Mouse (Mus musculus): ENCODE data around the gene Rreb1.
A peak's percentile ranks its signal among the peaks of the same experiment; 100 is the strongest.

Gene Rreb1

GRCm38 (mm10) chr13:37778147-37778593, at the start of gene Rreb1:
Gene Rreb1 (plus strand): TSS chr13:37778400.
- no peak for DNase-seq (ENCODE audit: low read depth)

- DNase-seq (ENCODE audit: low read depth) = no peak
Observed at GRCm38 (mm10) chr13:37728551-37728950, 49.6 kb upstream of the Rreb1 start.

- no peak for DNase-seq (ENCODE audit: low read depth)
Observed at GRCm38 (mm10) chr13:37731914-37732693, 46.1 kb upstream of the Rreb1 start.

- no peak for DNase-seq (ENCODE audit: low read depth)
Observed at GRCm38 (mm10) chr13:37734501-37734900, 43.7 kb upstream of the Rreb1 start.

- no peak for DNase-seq (ENCODE audit: low read depth)
Observed at GRCm38 (mm10) chr13:37740111-37740510, 38.1 kb upstream of the Rreb1 start.

- no peak for DNase-seq (ENCODE audit: low read depth)
Observed at GRCm38 (mm10) chr13:37740752-37741151, 37.4 kb upstream of the Rreb1 start.

- DNase-seq (ENCODE audit: low read depth) = no peak
Observed at GRCm38 (mm10) chr13:37742248-37742647, 36.0 kb upstream of the Rreb1 start.

GRCm38 (mm10) chr13:37747504-37747903, 30.7 kb upstream of the Rreb1 start:
- no peak for DNase-seq (ENCODE audit: low read depth)

- no peak for DNase-seq (ENCODE audit: low read depth)
Observed at GRCm38 (mm10) chr13:37749485-37749884, 28.7 kb upstream of the Rreb1 start.

GRCm38 (mm10) chr13:37751154-37751950, 26.8 kb upstream of the Rreb1 start:
- peak; percentile 36 for DNase-seq (ENCODE audit: low read depth)

- DNase-seq (ENCODE audit: low read depth) = no peak
Observed at GRCm38 (mm10) chr13:37759341-37760012, 18.7 kb upstream of the Rreb1 start.

- DNase-seq (ENCODE audit: low read depth) = no peak
Observed at GRCm38 (mm10) chr13:37760013-37760342, 18.2 kb upstream of the Rreb1 start.

- no peak for DNase-seq (ENCODE audit: low read depth)
Observed at GRCm38 (mm10) chr13:37760373-37760772, 17.8 kb upstream of the Rreb1 start.

- no peak for DNase-seq (ENCODE audit: low read depth)
Observed at GRCm38 (mm10) chr13:37760957-37761941, 17.0 kb upstream of the Rreb1 start.

GRCm38 (mm10) chr13:37763800-37764407, 14.3 kb upstream of the Rreb1 start:
- no peak for DNase-seq (ENCODE audit: low read depth)

- no peak for DNase-seq (ENCODE audit: low read depth)
Observed at GRCm38 (mm10) chr13:37769777-37770176, 8.4 kb upstream of the Rreb1 start.

- no peak for DNase-seq (ENCODE audit: low read depth)
Observed at GRCm38 (mm10) chr13:37773476-37773875, 4.7 kb upstream of the Rreb1 start.

- no peak for DNase-seq (ENCODE audit: low read depth)
Observed at GRCm38 (mm10) chr13:37776675-37777074, 1.5 kb upstream of the Rreb1 start.

- no peak for DNase-seq (ENCODE audit: low read depth)
Observed at GRCm38 (mm10) chr13:37777351-37778146, 651 bp upstream of the Rreb1 start.

GRCm38 (mm10) chr13:37778594-37779231, 513 bp downstream of the Rreb1 start:
- no peak for DNase-seq (ENCODE audit: low read depth)

All from induced T-regulatory cell, adult 2 months (primary cell).